Mouse (Mus musculus) natural killer cell, adult 2 months (primary cell): ENCODE measurements around the gene Wdr45b.
"Not testable (repeated sequence)": the region's sequence is repeated elsewhere in the genome, so short reads cannot be mapped to it uniquely, and the experiment has no call there.

ENCODE experiments used
- DNase-seq, 2 experiments: peaks; one replicate each; pipeline ENCODE4 v3.0.0; 2022; ENCODE audit warnings: low spot score in 2 of 2

Gene Wdr45b

DNA sequence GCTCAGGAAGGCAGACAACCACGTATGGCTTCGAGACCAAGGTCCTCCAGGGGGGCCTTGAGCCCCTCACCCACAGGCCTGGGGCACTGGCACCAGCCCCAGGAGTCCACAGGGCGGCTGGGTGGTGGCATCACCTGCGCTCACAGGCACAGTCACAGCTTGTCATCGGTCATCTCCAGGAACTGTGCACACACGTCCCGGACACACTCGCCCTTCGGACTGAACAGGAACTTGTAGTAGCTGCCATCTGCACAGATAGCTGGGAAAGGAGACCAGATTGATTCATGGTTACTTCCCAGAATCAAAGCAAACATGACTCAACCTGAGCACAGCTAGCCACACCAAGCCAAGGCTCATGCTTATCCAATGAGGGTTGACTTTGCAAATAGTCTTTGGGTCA is 26.0 kb downstream of the Wdr45b start:
- DNase-seq = no peak

DNA sequence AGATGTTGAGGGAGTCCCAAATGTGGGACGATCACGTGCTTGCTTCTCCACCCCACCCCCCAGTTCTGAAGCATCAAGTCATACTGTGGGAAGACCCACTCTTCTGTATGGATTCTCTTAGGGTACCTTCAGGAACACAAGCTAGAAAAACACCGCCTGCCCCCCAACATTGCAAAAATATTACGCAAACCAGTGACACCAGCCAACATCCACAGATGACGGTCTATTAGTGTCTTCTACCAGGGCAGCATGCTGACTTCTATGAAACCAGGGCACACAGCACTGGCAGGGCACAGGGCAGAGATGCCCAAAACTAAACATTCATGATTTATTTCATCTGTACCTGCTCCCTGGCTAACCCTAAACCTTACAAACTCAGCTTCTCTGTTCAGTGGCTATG is 27.6 kb downstream of the Wdr45b start:
- no peak for DNase-seq

DNA sequence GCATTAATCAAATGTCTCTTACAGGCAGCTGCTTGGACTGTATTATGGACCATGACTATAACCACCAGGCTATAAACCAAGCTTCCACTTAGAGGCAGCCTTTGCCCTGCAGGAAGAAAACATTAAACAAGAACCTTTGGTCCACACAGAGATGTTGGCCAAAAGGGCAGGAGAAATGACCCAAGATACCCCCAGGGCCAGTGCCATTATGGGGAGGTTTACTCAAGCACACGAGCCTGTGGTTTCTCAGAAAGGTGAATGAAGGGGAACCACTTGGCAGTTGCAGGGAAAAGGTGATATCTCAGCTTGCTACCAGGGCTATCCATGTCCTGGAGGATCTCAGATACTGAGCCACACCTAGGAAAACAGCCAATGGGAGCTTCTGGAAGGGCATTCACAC is 28.2 kb downstream of the Wdr45b start:
- DNase-seq = no peak

DNA sequence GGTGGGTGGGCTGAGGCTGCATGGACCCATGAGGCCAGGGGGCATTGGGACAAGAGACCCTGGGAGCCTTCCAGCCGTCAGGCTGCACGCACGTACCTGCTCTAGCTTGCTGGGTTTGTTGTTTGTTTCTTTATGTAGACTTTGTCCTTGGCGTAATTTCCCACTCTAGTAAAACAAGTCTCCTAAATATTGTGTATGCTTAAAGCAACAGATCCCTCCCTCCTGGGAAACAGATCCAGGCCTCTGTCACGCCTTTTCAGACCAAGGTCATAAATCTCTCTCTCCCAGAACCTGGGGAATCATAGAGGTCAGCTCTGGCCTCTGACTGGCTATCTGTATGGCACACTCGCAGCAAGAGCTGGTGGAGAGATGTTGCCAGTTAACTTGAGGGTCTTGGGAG is 46.5 kb downstream of the Wdr45b start:
- DNase-seq = not testable (repeated sequence)

- no peak for DNase-seq
These were observed 47.6 kb downstream of the Wdr45b start for GRCm38 (mm10) chr11:121306608-121307007.

DNA sequence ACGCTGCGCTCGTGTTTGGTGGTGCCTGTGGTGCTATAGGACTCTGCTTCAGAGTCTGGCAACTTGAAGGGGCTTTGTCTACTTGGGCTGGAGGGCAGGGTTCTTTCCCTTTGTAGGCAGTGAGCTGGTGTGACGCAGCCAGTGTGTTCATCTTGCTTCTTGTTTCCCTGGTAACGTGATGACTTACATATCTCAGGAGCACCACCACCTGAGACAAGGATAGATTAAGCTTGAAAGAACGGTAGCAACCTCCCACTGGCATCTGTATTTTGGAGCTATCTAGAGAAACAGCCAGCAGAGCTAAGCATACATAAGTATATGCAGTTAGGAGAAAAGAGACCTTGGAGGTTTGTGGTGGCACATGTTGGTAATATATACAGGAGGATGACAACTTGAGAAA is 48.9 kb downstream of the Wdr45b start:
- no peak for DNase-seq

DNA sequence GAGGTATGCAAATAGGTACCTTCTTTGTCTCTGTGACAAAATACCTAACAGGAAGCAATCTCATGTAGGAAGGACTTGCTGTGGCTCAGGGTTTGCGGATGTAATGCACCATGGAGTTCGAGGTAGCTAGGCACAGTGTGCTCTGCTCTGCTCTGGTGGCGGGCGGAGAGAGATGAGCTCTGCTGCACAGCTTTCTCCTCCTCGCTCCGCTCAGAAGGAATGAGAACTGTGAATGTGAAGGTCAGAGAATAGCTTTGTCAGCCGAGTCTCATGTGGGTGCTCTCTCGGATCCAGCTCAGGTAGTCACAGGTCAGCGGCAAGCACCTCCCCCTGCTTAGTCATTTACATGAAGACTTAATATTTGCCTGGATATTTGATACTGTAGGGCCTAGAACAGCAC is 54.0 kb downstream of the Wdr45b start:
- DNase-seq = no peak

GRCm38 (mm10) chr11:121298493-121298892 is 55.8 kb downstream of the Wdr45b start:
- DNase-seq = no peak

DNA sequence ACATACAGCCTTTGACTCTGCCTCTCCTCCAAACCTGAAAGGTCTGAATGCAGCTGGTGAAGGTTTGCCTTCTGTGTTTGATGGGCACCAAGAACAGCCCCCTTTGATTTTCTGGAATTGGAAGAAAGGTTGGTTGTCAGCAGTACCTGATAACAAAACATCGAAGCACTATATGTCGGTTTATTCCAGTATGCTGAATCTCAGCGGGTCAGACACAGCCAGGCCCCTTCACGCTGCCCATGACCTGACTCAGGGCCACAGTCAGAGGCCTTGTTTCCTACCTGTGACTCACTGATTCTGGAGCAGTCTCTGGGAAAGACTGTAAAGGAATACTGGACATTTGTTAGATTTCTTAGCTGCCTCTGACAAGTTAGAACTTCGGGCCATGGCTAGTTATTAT is 59.5 kb downstream of the Wdr45b start:
- DNase-seq = no peak

DNA sequence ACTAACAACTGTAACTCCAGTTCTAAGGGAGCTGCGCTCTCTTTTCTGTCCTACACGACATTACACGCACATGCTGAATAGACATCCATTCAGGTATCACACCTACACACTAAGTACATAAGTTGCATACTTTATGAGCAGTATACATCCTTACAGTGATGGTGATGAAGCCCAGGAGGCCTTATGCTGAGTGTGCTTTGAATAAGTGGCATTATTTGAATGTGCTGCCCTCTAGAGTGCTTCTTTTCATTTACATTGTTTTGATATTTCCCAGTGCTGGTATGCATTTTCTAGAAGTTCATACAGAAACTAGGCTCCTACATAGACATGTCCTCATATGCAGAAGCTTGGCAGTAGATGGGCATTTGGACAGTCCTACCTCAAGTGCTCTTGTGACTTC is 64.4 kb downstream of the Wdr45b start:
- DNase-seq = no peak

- no peak for DNase-seq
These were observed 71.3 kb downstream of the Wdr45b start for GRCm38 (mm10) chr11:121282911-121283310.

DNA sequence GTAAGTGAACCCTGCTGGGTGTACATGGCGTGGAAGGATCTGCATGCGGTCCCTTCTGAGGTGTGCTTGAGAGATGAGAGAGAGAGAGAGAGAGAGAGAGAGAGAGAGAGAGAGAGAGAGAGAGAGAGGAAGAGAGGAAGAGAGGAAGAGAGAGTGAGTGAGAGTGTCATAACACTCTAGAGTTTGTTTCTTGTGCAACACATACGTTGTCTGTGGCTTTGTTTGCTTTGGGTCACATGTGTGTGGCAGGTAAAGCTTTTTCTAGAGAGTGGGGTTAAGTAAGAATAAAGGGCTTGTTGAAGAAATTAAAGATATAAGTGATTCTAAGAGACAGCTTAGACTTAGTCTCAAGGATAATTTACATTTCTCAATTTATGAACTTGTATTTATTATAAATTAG is 76.2 kb downstream of the Wdr45b start:
- no peak for DNase-seq

- DNase-seq = no peak
These were observed 76.7 kb downstream of the Wdr45b start for GRCm38 (mm10) chr11:121277516-121277915.
